Mouse (Mus musculus): Measurements from ENCODE around the gene Tubb4a. TPM values are rescaled to one million over a fixed set of nuclear protein-coding genes. Genes with fewer than 3 reads are reported as not detected.
A peak's percentile ranks its signal among the peaks of the same experiment; 100 is the strongest.

Tubb4a gene
- polyA plus RNA-seq, 1 experiment = 1.7 TPM

- TF ChIP-seq CTCF (IDR thresholded peaks at IDR 0.05; ENCODE audit: borderline replicate concordance, insufficient read depth, low read length) (no peak), POLR2A (IDR thresholded peaks at IDR 0.05; ENCODE audit: low read depth, low read length) (peak; percentile 31; the same call in 1 of the 2 replicates)
- H3K4me1 ChIP-seq (ENCODE audit: control insufficient read depth, insufficient read depth, low read length) = peaks cover 2% of the 10 kb centered on the region; the same call in 1 of the 2 replicates
- no peak overlapping the region for H3K27ac ChIP-seq (ENCODE audit: insufficient read depth, low read length)
- H3K4me3 ChIP-seq (ENCODE audit: insufficient read depth, low read length) = no peak overlapping the region
Measured at GRCm38 (mm10) chr17:57032854-57033253, 54.7 kb downstream of the Tubb4a start.

GRCm38 (mm10) chr17:57031661-57032420, 55.7 kb downstream of the Tubb4a start:
- Histone ChIP-seq H3K27ac (ENCODE audit: insufficient read depth, low read length) (peak overlapping the region; percentile 60), H3K4me1 (ENCODE audit: control insufficient read depth, insufficient read depth, low read length) (peaks cover 2% of the 10 kb centered on the region; the same call in 1 of the 2 replicates), H3K4me3 (ENCODE audit: insufficient read depth, low read length) (peak overlapping the region; percentile 13)
- TF ChIP-seq POLR2A (IDR thresholded peaks at IDR 0.05; ENCODE audit: low read depth, low read length) (peak; percentile 91), CTCF (IDR thresholded peaks at IDR 0.05; ENCODE audit: borderline replicate concordance, insufficient read depth, low read length) (no peak)

- peaks cover 2% of the 10 kb centered on the region; the same call in 1 of the 2 replicates for H3K4me1 ChIP-seq (ENCODE audit: control insufficient read depth, insufficient read depth, low read length)
- H3K27ac ChIP-seq (ENCODE audit: insufficient read depth, low read length) = peak within 1 kb of the TSS; percentile 60
- peak; percentile 59; the same call in 1 of the 2 replicates for TF ChIP-seq POLR2A (IDR thresholded peaks at IDR 0.05; ENCODE audit: low read depth, low read length)
- TF ChIP-seq CTCF (IDR thresholded peaks at IDR 0.05; ENCODE audit: borderline replicate concordance, insufficient read depth, low read length) = no peak
- H3K4me3 ChIP-seq (ENCODE audit: insufficient read depth, low read length) = peak within 1 kb of the TSS; percentile 97
Measured at GRCm38 (mm10) chr17:57030931-57031660, 56.5 kb downstream of the Tubb4a start, which contains the start of gene Khsrp. Gene Khsrp (minus strand): TSS chr17:57031522.

Other genes with a start within 250 kb of the Tubb4a start
- gene Acsbg2, start 213.3 kb downstream of the Tubb4a start, polyA plus RNA-seq (2011; ENCODE audit: insufficient read length, low read depth, missing spikeins) = not detected in 2 replicates
- not detected in 2 replicates for gene 1700061G19Rik, start 212.3 kb downstream of the Tubb4a start, polyA plus RNA-seq (2011; ENCODE audit: insufficient read length, low read depth, missing spikeins)
- 32.8 and 33.6 TPM in 2 replicates for gene Mllt1, start 152.4 kb downstream of the Tubb4a start, polyA plus RNA-seq (2011; ENCODE audit: insufficient read length, low read depth, missing spikeins)
- not detected in 2 replicates for gene Acer1, start 105.7 kb downstream of the Tubb4a start, polyA plus RNA-seq (2011; ENCODE audit: insufficient read length, low read depth, missing spikeins)
- gene Clpp, start 97.5 kb downstream of the Tubb4a start, polyA plus RNA-seq (2011; ENCODE audit: insufficient read length, low read depth, missing spikeins) = 46.5 and 49.5 TPM in 2 replicates
- gene Alkbh7, start 90.4 kb downstream of the Tubb4a start, polyA plus RNA-seq (2011; ENCODE audit: insufficient read length, low read depth, missing spikeins) = 8.2 and 8.6 TPM in 2 replicates
- gene Pspn, start 87.8 kb downstream of the Tubb4a start, polyA plus RNA-seq (2011; ENCODE audit: insufficient read length, low read depth, missing spikeins) = not detected in 2 replicates
- gene Gtf2f1, start 76.5 kb downstream of the Tubb4a start, polyA plus RNA-seq (2011; ENCODE audit: insufficient read length, low read depth, missing spikeins) = 49.7 and 62.1 TPM in 2 replicates
- not detected in 2 replicates for gene Gm17949, start 76.3 kb downstream of the Tubb4a start, polyA plus RNA-seq (2011; ENCODE audit: insufficient read length, low read depth, missing spikeins)
- 77.2 and 82.4 TPM in 2 replicates for gene Khsrp, start 56.3 kb downstream of the Tubb4a start, polyA plus RNA-seq (2011; ENCODE audit: insufficient read length, low read depth, missing spikeins)
- not detected in 2 replicates for gene Slc25a41, start 46.1 kb downstream of the Tubb4a start, polyA plus RNA-seq (2011; ENCODE audit: insufficient read length, low read depth, missing spikeins)
- gene Crb3, start 28.7 kb downstream of the Tubb4a start, polyA plus RNA-seq (2011; ENCODE audit: insufficient read length, low read depth, missing spikeins) = not detected in 2 replicates
- gene Slc25a23, start 27.9 kb downstream of the Tubb4a start, polyA plus RNA-seq (2011; ENCODE audit: insufficient read length, low read depth, missing spikeins) = 8.4 and 10.4 TPM in 2 replicates
- gene Dennd1c, start 9.3 kb downstream of the Tubb4a start, polyA plus RNA-seq (2011; ENCODE audit: insufficient read length, low read depth, missing spikeins) = 0.40 TPM in 1 of 2 replicates, not detected in the other
- gene Tnfsf9, start 17.5 kb upstream of the Tubb4a start, polyA plus RNA-seq (2011; ENCODE audit: insufficient read length, low read depth, missing spikeins) = 4.3 and 6.3 TPM in 2 replicates
- not detected in 2 replicates for gene Cd70, start 62.0 kb upstream of the Tubb4a start, polyA plus RNA-seq (2011; ENCODE audit: insufficient read length, low read depth, missing spikeins)
- not detected in 2 replicates for gene Tnfsf14, start 106.4 kb upstream of the Tubb4a start, polyA plus RNA-seq (2011; ENCODE audit: insufficient read length, low read depth, missing spikeins)
- gene C3, start 140.4 kb upstream of the Tubb4a start, polyA plus RNA-seq (2011; ENCODE audit: insufficient read length, low read depth, missing spikeins) = 3.9 TPM in 2 replicates
- 33.5 and 33.9 TPM in 2 replicates for gene Gpr108, start 160.7 kb upstream of the Tubb4a start, polyA plus RNA-seq (2011; ENCODE audit: insufficient read length, low read depth, missing spikeins)
- 58.8 and 61.3 TPM in 2 replicates for gene Trip10, start 161.7 kb upstream of the Tubb4a start, polyA plus RNA-seq (2011; ENCODE audit: insufficient read length, low read depth, missing spikeins)
- gene Vav1, start 191.3 kb upstream of the Tubb4a start, polyA plus RNA-seq (2011; ENCODE audit: insufficient read length, low read depth, missing spikeins) = 0.79 TPM in 1 of 2 replicates, not detected in the other